In genomic region chr9:45370616-45371336, GRCm38 (mm10) we compare ENCODE assay signal across 8 mouse cellular contexts. TPM values are rescaled to one million over a fixed set of nuclear protein-coding genes. Genes with fewer than 3 reads are reported as not detected.
DNase-seq lines count a peak whose midpoint lies in the region; ATAC-seq and TF ChIP-seq lines count a peak whose summit lies in the region.

No protein-coding gene starts in this region.

- H3K4me1 ChIP-seq in heart, embryonic 10.5 days = peaks cover 34% of the 10 kb centered on the region
- H3K4me1 ChIP-seq in CH12.LX (ENCODE audit: control insufficient read depth in 1 of 2, insufficient read depth in 2 of 2) = no peaks in the 10 kb centered on the region
- peaks cover 9% of the 10 kb centered on the region for H3K4me1 ChIP-seq in forebrain, embryonic 14.5 days (ENCODE audit: control insufficient read depth, insufficient read depth, low read length)
- H3K4me1 ChIP-seq in liver, embryonic 14.5 days (replicated peaks; ENCODE audit: control insufficient read depth in 2 of 2, insufficient read depth in 2 of 2, low read length in 1 of 2) = no peaks in the 10 kb centered on the region

- no peaks in the 10 kb centered on the region for H3K79me2 ChIP-seq in CH12.LX (replicated peaks; ENCODE audit: control insufficient read depth, extremely low read depth, insufficient read depth, poor library complexity, severe bottlenecking)

- peak overlapping the region; percentile 65 for H3K4me3 ChIP-seq in heart, embryonic 10.5 days
- no peak overlapping the region for H3K4me3 ChIP-seq in CH12.LX (replicated peaks in 1 of 3; ENCODE audit: low read depth in 2 of 3, low read length in 2 of 3, poor library complexity in 1 of 3)
- peak overlapping the region; percentile 73 for H3K4me3 ChIP-seq in forebrain, embryonic 14.5 days (ENCODE audit: low read depth, low read length)
- peak overlapping the region in 1 of 2 experiments; percentile 44; a peak in 3 of 4 replicates for H3K4me3 ChIP-seq in liver, embryonic 14.5 days (ENCODE audit: insufficient read depth in 1 of 2, low read depth in 2 of 2, low read length in 2 of 2)

- no peak for TF ChIP-seq RAD21 in CH12.LX (IDR thresholded peaks at IDR 0.05; ENCODE audit: low read depth, low read length)

- dilution Hi-C loops in CH12.LX (cut with MboI; ENCODE audit: extremely low pct_ligation_motif_present, extremely low pct_unique_long_range_greater_than_20kb, low sequenced_read_pairs) = no loop called here

- DNase-seq in heart, embryonic 10.5 days (ENCODE audit: low spot score) = no peak
- no peak for DNase-seq in heart, adult 9 months (ENCODE audit: low spot score in 2 of 2)
- DNase-seq in CH12.LX (ENCODE audit: extremely low read depth) = no peak
- DNase-seq in forebrain, embryonic 14.5 days (ENCODE audit: low spot score) = peak; percentile 46
- DNase-seq in liver, embryonic 14.5 days (ENCODE audit: low read depth in 3 of 3, low spot score in 3 of 3) = no peak
- DNase-seq in urinary bladder, postnatal 36 days (ENCODE audit: low spot score in 2 of 2) = no peak
- no peak for DNase-seq in gastrocnemius, adult 18-20 months (ENCODE audit: low spot score)
- DNase-seq in right cerebral cortex, adult 2 months (ENCODE audit: low spot score in 2 of 2) = no peak

- peak; percentile 49 for ATAC-seq in forebrain, embryonic 14.5 days
- no peak for ATAC-seq in liver, embryonic 14.5 days (ENCODE audit: insufficient read depth)

- H3K27me3 ChIP-seq in heart, embryonic 10.5 days (ENCODE audit: insufficient read depth, poor library complexity, severe bottlenecking) = peaks cover 35% of the 10 kb centered on the region; the same call in 1 of the 2 replicates
- H3K27me3 ChIP-seq in CH12.LX (replicated peaks) = peaks cover 83% of the 10 kb centered on the region
- H3K27me3 ChIP-seq in forebrain, embryonic 14.5 days (replicated peaks; ENCODE audit: control insufficient read depth, insufficient read depth, low read length) = no peaks in the 10 kb centered on the region
- peaks cover 24% of the 10 kb centered on the region for H3K27me3 ChIP-seq in liver, embryonic 14.5 days (ENCODE audit: control insufficient read depth, insufficient read depth, low read length)

- 9% methylated on average over 25 of the region's 25 CpGs for WGBS in heart, embryonic 10.5 days
- WGBS in forebrain, embryonic 14.5 days = 2% methylated on average over 25 of the region's 25 CpGs
- WGBS in liver, embryonic 14.5 days (ENCODE audit: insufficient replicate concordance) = 15% methylated on average over 25 of the region's 25 CpGs

- TF ChIP-seq CTCF in CH12.LX (conservative IDR thresholded peaks at IDR 0.05 in 1 of 2, IDR thresholded peaks at IDR 0.05 in 1 of 2; ENCODE audit: low read depth in 2 of 2, low read length in 2 of 2) = no peak
- no peak for TF ChIP-seq CTCF in liver, embryonic 14.5 days (IDR thresholded peaks at IDR 0.05; ENCODE audit: low read depth)

- peak overlapping the region; percentile 33; the same call in 1 of the 2 replicates for H3K4me2 ChIP-seq in CH12.LX (ENCODE audit: insufficient read depth, low read depth, poor library complexity, severe bottlenecking)
- H3K4me2 ChIP-seq in forebrain, embryonic 14.5 days (ENCODE audit: low read length) = peak overlapping the region; percentile 76
- peak overlapping the region; percentile 41 for H3K4me2 ChIP-seq in liver, embryonic 14.5 days (ENCODE audit: low read depth)

- TF ChIP-seq POLR2A in CH12.LX (IDR thresholded peaks at IDR 0.05; ENCODE audit: low read depth, low read length) = no peak

- no peak overlapping the region for H3K9ac ChIP-seq in CH12.LX (ENCODE audit: insufficient read depth, low read depth)
- H3K9ac ChIP-seq in forebrain, embryonic 14.5 days (ENCODE audit: low read length) = peak overlapping the region; percentile 81
- H3K9ac ChIP-seq in liver, embryonic 14.5 days (replicated peaks) = no peak overlapping the region

- in situ Hi-C loops in CH12.LX (cut with MboI; ENCODE audit: low pct_ligation_motif_present, low pct_unique_long_range_greater_than_20kb, low sequenced_read_pairs) = no loop called here

- H3K9me3 ChIP-seq in heart, embryonic 10.5 days = no peaks in the 10 kb centered on the region
- peaks cover 4% of the 10 kb centered on the region for H3K9me3 ChIP-seq in CH12.LX (replicated peaks; ENCODE audit: low read length)
- H3K9me3 ChIP-seq in forebrain, embryonic 14.5 days (replicated peaks; ENCODE audit: control insufficient read depth, low read length) = no peaks in the 10 kb centered on the region
- H3K9me3 ChIP-seq in liver, embryonic 14.5 days (ENCODE audit: control insufficient read depth, low read length) = no peaks in the 10 kb centered on the region

- TF ChIP-seq EP300 in CH12.LX (IDR thresholded peaks at IDR 0.05; ENCODE audit: low read length) = no peak
- no peak for TF ChIP-seq EP300 in liver, embryonic 14.5 days (IDR thresholded peaks at IDR 0.05; ENCODE audit: low read depth)

- H3K27ac ChIP-seq in heart, embryonic 10.5 days = peak overlapping the region; percentile 86
- H3K27ac ChIP-seq in CH12.LX (ENCODE audit: insufficient read depth, low read depth) = no peak overlapping the region
- H3K27ac ChIP-seq in forebrain, embryonic 14.5 days (ENCODE audit: low read depth, low read length) = peak overlapping the region; percentile 86
- no peak overlapping the region for H3K27ac ChIP-seq in liver, embryonic 14.5 days

- H3K36me3 ChIP-seq in heart, embryonic 10.5 days = no peaks in the 10 kb centered on the region
- H3K36me3 ChIP-seq in CH12.LX (replicated peaks in 1 of 2; ENCODE audit: control insufficient read depth in 1 of 2, insufficient read depth in 1 of 2, low read length in 1 of 2) = no peaks in the 10 kb centered on the region
- H3K36me3 ChIP-seq in forebrain, embryonic 14.5 days (ENCODE audit: control insufficient read depth, insufficient read depth, low read length) = peaks cover 5% of the 10 kb centered on the region; the same call in 1 of the 2 replicates
- no peaks in the 10 kb centered on the region for H3K36me3 ChIP-seq in liver, embryonic 14.5 days (replicated peaks; ENCODE audit: control insufficient read depth, insufficient read depth, low read depth)

TF ChIP-seq in CH12.LX, 34 proteins besides CTCF, POLR2A, EP300 and RAD21:
- TF ChIP-seq MEF2A (IDR thresholded peaks at IDR 0.05; ENCODE audit: borderline replicate concordance, low read depth, low read length) = no peak
- no peak for TF ChIP-seq ELF1 (IDR thresholded peaks at IDR 0.05; ENCODE audit: low read depth, low read length)
- no peak for TF ChIP-seq KAT2A (IDR thresholded peaks at IDR 0.05; ENCODE audit: insufficient replicate concordance, low read length)
- no peak for TF ChIP-seq TCF12 (IDR thresholded peaks at IDR 0.05; ENCODE audit: low read depth, low read length)
- TF ChIP-seq MXI1 (IDR thresholded peaks at IDR 0.05; ENCODE audit: low read depth, low read length) = no peak
- no peak for TF ChIP-seq JUN (IDR thresholded peaks at IDR 0.05; ENCODE audit: insufficient read depth, low read depth, low read length)
- no peak for TF ChIP-seq GABPA (IDR thresholded peaks at IDR 0.05; ENCODE audit: insufficient replicate concordance, low read depth, low read length)

RNA-seq across cellular contexts. Expression of gene Fxyd6, which starts 0.8 kb away (rescaled TPM):
- 40.5 and 63.2 TPM in 2 replicates for polyA plus RNA-seq in heart, embryonic 10.5 days (2016; fragmentation: Nextera tagmentation; extraction: Ambion mirVana)
- total RNA-seq in CH12.LX (2012; rRNA removed) (0.08 TPM in 1 of 2 replicates, not detected in the other), CH12.LX (2014; rRNA removed) (not detected in 2 replicates)
- not detected in 2 replicates for polyA plus RNA-seq in CH12.LX (2012; ENCODE audit: insufficient read length, low read depth)
- polyA plus RNA-seq in forebrain, embryonic 14.5 days (2014; fragmentation: Nextera tagmentation; extraction: Ambion mirVana) = 355 and 413 TPM in 2 replicates
- 0.89 and 1.1 TPM in 2 replicates for polyA plus RNA-seq in liver, embryonic 14.5 days (2012; rRNA removed)
- polyA plus RNA-seq in liver, embryonic 14.5 days (2014; fragmentation: Nextera tagmentation; extraction: Ambion mirVana) = 0.42 and 0.72 TPM in 2 replicates
- total RNA-seq in gastrocnemius, adult 18-20 months (2021) = 10 to 100 TPM; 55.0 to 93.3 TPM

RNA-seq across cellular contexts. Expression of gene Fxyd2, which starts 28.7 kb away (rescaled TPM):
- 0.71 and 1.2 TPM in 2 replicates for polyA plus RNA-seq in heart, embryonic 10.5 days (2016; fragmentation: Nextera tagmentation; extraction: Ambion mirVana)
- total RNA-seq in CH12.LX (2012; rRNA removed) (not detected in 2 replicates), CH12.LX (2014; rRNA removed) (not detected in 2 replicates)
- not detected in 2 replicates for polyA plus RNA-seq in CH12.LX (2012; ENCODE audit: insufficient read length, low read depth)
- 5.2 and 6.2 TPM in 2 replicates for polyA plus RNA-seq in forebrain, embryonic 14.5 days (2014; fragmentation: Nextera tagmentation; extraction: Ambion mirVana)
- 0.50 and 0.95 TPM in 2 replicates for polyA plus RNA-seq in liver, embryonic 14.5 days (2012; rRNA removed)
- polyA plus RNA-seq in liver, embryonic 14.5 days (2014; fragmentation: Nextera tagmentation; extraction: Ambion mirVana) = 0.55 and 0.76 TPM in 2 replicates
- total RNA-seq in gastrocnemius, adult 18-20 months (2021) = 1 to 10 TPM; 2.4 to 3.8 TPM

RNA-seq across cellular contexts. Expression of gene Tmprss13, which starts 51.9 kb away (rescaled TPM):
- 0.23 and 0.29 TPM in 2 replicates for polyA plus RNA-seq in heart, embryonic 10.5 days (2016; fragmentation: Nextera tagmentation; extraction: Ambion mirVana)
- total RNA-seq in CH12.LX (2012; rRNA removed) (not detected in 2 replicates), CH12.LX (2014; rRNA removed) (not detected in 2 replicates)
- polyA plus RNA-seq in CH12.LX (2012; ENCODE audit: insufficient read length, low read depth) = not detected in 2 replicates
- 0.05 TPM in 1 of 2 replicates, not detected in the other for polyA plus RNA-seq in forebrain, embryonic 14.5 days (2014; fragmentation: Nextera tagmentation; extraction: Ambion mirVana)
- polyA plus RNA-seq in liver, embryonic 14.5 days (2012; rRNA removed) = not detected in 2 replicates
- not detected in 2 replicates for polyA plus RNA-seq in liver, embryonic 14.5 days (2014; fragmentation: Nextera tagmentation; extraction: Ambion mirVana)
- under 1 TPM; 0.27 to 0.64 TPM for total RNA-seq in gastrocnemius, adult 18-20 months (2021)

RNA-seq across cellular contexts. Expression of gene Dscaml1, which starts 55.7 kb away (rescaled TPM):
- 0.14 TPM in 2 replicates for polyA plus RNA-seq in heart, embryonic 10.5 days (2016; fragmentation: Nextera tagmentation; extraction: Ambion mirVana)
- total RNA-seq in CH12.LX (2012; rRNA removed) (not detected in 2 replicates), CH12.LX (2014; rRNA removed) (not detected in 2 replicates)
- not detected in 2 replicates for polyA plus RNA-seq in CH12.LX (2012; ENCODE audit: insufficient read length, low read depth)
- polyA plus RNA-seq in forebrain, embryonic 14.5 days (2014; fragmentation: Nextera tagmentation; extraction: Ambion mirVana) = 11.3 and 15.0 TPM in 2 replicates
- 0.02 TPM in 1 of 2 replicates, not detected in the other for polyA plus RNA-seq in liver, embryonic 14.5 days (2012; rRNA removed)
- polyA plus RNA-seq in liver, embryonic 14.5 days (2014; fragmentation: Nextera tagmentation; extraction: Ambion mirVana) = not detected in 2 replicates
- total RNA-seq in gastrocnemius, adult 18-20 months (2021) = not detected

Comparison
In these comparisons a context has a peak if more than half of its experiments do, and no peak if none do; other contexts are left out.
1. H3K27ac ChIP-seq: peak in heart, embryonic 10.5 days (single experiment) and forebrain, embryonic 14.5 days (single experiment); none in CH12.LX (single experiment) and liver, embryonic 14.5 days (single experiment).
2. H3K4me3 ChIP-seq: peak in heart, embryonic 10.5 days (single experiment) and forebrain, embryonic 14.5 days (single experiment); none in CH12.LX (0 of 3).
3. RNA of gene Fxyd6, which starts 0.8 kb away (polyA plus RNA-seq): 355 to 413 TPM in forebrain, embryonic 14.5 days and 40.5 to 63.2 TPM in heart, embryonic 10.5 days; 0.42 to 1.1 TPM in liver, embryonic 14.5 days and not detected in CH12.LX; every median in the first group is over 10 times any median in the second.
4. Peak in every context shown above with its lines, with median percentiles within 50 percentile points of each other: H3K4me2 ChIP-seq.